Mouse (Mus musculus): Measurements from ENCODE around the gene Tubg2.
"Not testable (repeated sequence)": the region's sequence is repeated elsewhere in the genome, so short reads cannot be mapped to it uniquely, and the experiment has no call there.

The Tubg2 gene

GRCm38 (mm10) chr11:101155728-101156371 is at the start of gene Tubg2:
TSS of gene Tubg2 (plus strand) at chr11:101155907.
- no peak for DNase-seq (ENCODE audit: low spot score)

GRCm38 (mm10) chr11:101109351-101109750 is 46.4 kb upstream of the Tubg2 start:
- DNase-seq (ENCODE audit: low spot score) = no peak

- DNase-seq (ENCODE audit: low spot score) = no peak
These were observed 45.0 kb upstream of the Tubg2 start for GRCm38 (mm10) chr11:101110708-101111107.

GRCm38 (mm10) chr11:101111178-101111577 is 44.5 kb upstream of the Tubg2 start:
- no peak for DNase-seq (ENCODE audit: low spot score)

GRCm38 (mm10) chr11:101112186-101112585 is 43.5 kb upstream of the Tubg2 start:
- no peak for DNase-seq (ENCODE audit: low spot score)

GRCm38 (mm10) chr11:101115564-101115963 is 40.1 kb upstream of the Tubg2 start:
- DNase-seq (ENCODE audit: low spot score) = no peak

- DNase-seq (ENCODE audit: low spot score) = no peak
These were observed 37.6 kb upstream of the Tubg2 start for GRCm38 (mm10) chr11:101118105-101118504.

- DNase-seq (ENCODE audit: low spot score) = no peak
These were observed 36.5 kb upstream of the Tubg2 start for GRCm38 (mm10) chr11:101119131-101119760.

GRCm38 (mm10) chr11:101119761-101120544 is 35.8 kb upstream of the Tubg2 start, which contains the start of the genes Retreg3 and Tubg1:
TSS of gene Retreg3 (minus strand) at chr11:101119893.
TSS of gene Tubg1 (plus strand) at chr11:101119938.
- DNase-seq (ENCODE audit: low spot score) = peak; percentile 94

GRCm38 (mm10) chr11:101120545-101121188 is 35.0 kb upstream of the Tubg2 start:
- no peak for DNase-seq (ENCODE audit: low spot score)

- not testable (repeated sequence) for DNase-seq (ENCODE audit: low spot score)
These were observed 31.2 kb upstream of the Tubg2 start for GRCm38 (mm10) chr11:101124494-101124893.

- not testable (repeated sequence) for DNase-seq (ENCODE audit: low spot score)
These were observed 30.7 kb upstream of the Tubg2 start for GRCm38 (mm10) chr11:101125008-101125407.

GRCm38 (mm10) chr11:101127075-101127474 is 28.6 kb upstream of the Tubg2 start:
- no peak for DNase-seq (ENCODE audit: low spot score)

GRCm38 (mm10) chr11:101128996-101129577 is 26.6 kb upstream of the Tubg2 start:
- DNase-seq (ENCODE audit: low spot score) = no peak

GRCm38 (mm10) chr11:101130056-101130756 is 25.5 kb upstream of the Tubg2 start:
- DNase-seq (ENCODE audit: low spot score) = no peak

- no peak for DNase-seq (ENCODE audit: low spot score)
These were observed 24.5 kb upstream of the Tubg2 start for GRCm38 (mm10) chr11:101131187-101131586.

GRCm38 (mm10) chr11:101131701-101132100 is 24.0 kb upstream of the Tubg2 start:
- no peak for DNase-seq (ENCODE audit: low spot score)

- no peak for DNase-seq (ENCODE audit: low spot score)
These were observed 22.7 kb upstream of the Tubg2 start for GRCm38 (mm10) chr11:101133037-101133436.

- DNase-seq (ENCODE audit: low spot score) = no peak
These were observed 21.4 kb upstream of the Tubg2 start for GRCm38 (mm10) chr11:101134217-101134865.

GRCm38 (mm10) chr11:101137000-101137399 is 18.7 kb upstream of the Tubg2 start:
- DNase-seq (ENCODE audit: low spot score) = no peak

Data from layer of hippocampus, adult 9-10 months (tissue).